Mouse (Mus musculus) left cerebral cortex, adult 9 months (tissue): Measurements from ENCODE around the gene Ppp4r1.

Source experiments
- DNase-seq, 2 experiments: peaks; one replicate each; pipeline ENCODE4 v3.0.0; 2022; ENCODE audit warnings: low spot score in 2 of 2

Ppp4r1 gene

GRCm38 (mm10) chr17:65854006-65854405 lies 71.6 kb downstream of the Ppp4r1 start:
- DNase-seq = no peak

- DNase-seq = no peak
Observed at GRCm38 (mm10) chr17:65857617-65858016, 75.2 kb downstream of the Ppp4r1 start.

- DNase-seq = no peak
Observed at GRCm38 (mm10) chr17:65862579-65862978, 80.2 kb downstream of the Ppp4r1 start.

DNA sequence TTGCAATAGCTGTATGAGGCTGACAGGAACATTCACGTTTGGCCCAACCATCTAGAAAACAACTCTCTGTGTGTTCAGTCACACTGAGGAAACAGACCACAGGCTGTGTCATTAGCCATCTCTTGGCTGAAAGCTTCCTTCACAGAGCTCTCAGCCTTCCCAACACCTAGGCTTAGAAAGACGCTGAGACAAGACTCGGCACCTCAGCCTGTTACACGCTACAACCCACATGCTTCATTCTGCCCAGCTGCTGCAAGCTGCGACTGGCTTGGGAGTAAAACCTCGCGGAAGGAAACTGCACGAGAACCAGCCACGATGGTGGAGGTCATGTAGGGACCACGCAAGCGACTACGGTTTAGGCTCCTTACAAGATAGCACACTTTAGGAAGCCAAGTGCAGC lies 81.5 kb downstream of the Ppp4r1 start:
- DNase-seq = peak in 1 of 2 experiments; percentile 29

GRCm38 (mm10) chr17:65864742-65865141 lies 82.4 kb downstream of the Ppp4r1 start:
- no peak for DNase-seq

DNA sequence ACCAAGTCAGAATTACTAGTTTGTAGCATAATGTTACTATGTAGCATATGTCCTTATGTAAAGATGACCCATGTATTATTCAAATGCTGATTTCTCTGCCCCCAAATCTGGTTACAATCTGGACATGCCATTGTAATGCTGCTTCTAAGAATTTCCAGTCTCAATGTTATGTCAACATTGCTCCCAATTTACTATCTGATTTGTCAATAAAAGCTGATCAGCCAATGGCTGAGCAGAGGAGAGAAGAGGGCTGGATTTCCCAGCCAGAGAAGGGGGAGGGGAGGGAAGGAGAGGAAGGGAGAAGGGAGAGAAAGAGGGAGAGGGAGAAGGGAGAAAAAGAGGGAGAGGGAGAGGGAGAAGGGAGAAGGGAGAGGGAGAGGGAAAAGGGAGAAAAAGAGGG lies 82.9 kb downstream of the Ppp4r1 start:
- DNase-seq = no peak

GRCm38 (mm10) chr17:65866201-65866600 lies 83.8 kb downstream of the Ppp4r1 start:
- no peak for DNase-seq

DNA sequence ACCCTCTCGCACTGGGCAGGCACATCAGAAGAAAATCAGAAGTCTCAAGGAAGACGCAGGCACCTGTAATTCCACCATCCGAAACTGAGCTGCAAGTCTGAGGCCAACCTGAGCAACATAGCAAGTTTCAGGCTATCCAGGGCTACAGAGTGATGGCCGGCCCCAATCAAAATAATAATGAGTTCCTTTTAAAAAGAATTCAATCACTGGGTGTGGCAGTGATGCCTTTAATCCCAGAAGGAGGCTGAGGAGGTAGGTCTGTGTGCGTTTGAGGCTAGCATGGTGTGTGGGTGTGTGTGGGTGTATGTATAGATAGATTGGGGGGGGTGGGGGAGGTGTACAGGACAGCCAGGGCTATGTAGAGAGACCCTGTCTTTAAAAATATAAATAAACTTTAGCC lies 85.6 kb downstream of the Ppp4r1 start:
- no peak for DNase-seq

DNA sequence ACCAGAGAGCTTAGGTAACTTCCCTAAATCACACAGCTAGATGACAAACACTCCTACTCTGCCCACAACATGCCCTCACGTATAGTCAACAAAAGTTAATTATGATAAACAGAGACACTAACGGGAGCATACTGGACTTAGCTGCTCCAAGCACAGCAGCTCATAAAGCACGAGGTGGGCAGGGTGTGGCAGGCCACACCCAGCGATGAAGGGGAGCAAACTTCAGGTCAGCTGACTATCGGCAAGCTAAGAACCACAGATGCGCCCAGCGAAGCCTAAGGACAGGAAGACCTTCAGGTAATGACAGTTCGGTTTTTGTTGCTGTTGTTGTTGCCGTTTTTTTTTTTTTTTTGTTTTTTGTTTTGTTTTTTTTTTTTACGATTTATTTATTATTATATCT lies 87.3 kb downstream of the Ppp4r1 start:
- DNase-seq = no peak

GRCm38 (mm10) chr17:65870146-65870545 lies 87.8 kb downstream of the Ppp4r1 start:
- DNase-seq = peak in 1 of 2 experiments; percentile 69

GRCm38 (mm10) chr17:65871641-65872041 lies 89.3 kb downstream of the Ppp4r1 start:
- no peak for DNase-seq

DNA sequence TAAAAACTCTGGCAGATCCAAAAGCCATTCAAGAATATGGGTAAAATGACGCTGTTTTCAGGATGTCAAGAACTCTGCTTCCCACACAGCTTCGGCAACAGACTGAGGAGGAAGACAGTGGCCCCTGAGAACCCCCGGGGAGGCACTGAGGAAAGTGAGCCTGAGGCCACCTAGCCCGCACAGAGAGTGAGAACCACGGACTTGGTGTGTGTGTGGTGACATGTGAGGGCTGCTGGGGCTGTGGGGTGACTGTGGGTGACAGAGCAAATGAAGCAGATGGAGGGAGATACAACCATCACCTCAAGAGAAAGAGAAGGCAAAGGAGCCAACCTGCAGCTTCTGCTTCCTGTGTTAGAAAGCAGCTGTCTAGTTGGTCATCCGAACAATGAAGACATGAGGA lies 89.7 kb downstream of the Ppp4r1 start:
- DNase-seq = no peak

GRCm38 (mm10) chr17:65872652-65873051 lies 90.3 kb downstream of the Ppp4r1 start:
- no peak for DNase-seq

DNA sequence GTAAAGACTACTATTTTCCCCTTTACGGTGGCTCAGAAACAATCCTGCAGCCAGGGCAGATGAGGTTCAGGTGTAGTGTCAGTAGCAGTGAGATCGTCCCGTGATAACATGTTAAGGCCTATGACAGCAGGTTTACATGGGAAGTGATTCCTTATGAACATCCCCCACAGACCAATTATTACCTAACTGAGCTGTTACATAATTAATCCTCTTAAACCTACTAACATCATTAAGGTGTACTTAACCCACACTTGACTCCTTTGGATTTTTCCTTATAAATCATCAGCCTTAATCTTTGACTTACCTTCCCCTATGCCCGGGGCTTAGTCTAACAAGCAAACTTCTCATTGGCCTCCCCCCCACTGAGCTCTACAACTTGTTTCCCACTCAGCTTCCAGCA lies 90.8 kb downstream of the Ppp4r1 start:
- DNase-seq = no peak

GRCm38 (mm10) chr17:65873834-65874233 lies 91.5 kb downstream of the Ppp4r1 start:
- DNase-seq = no peak

- no peak for DNase-seq
Observed at GRCm38 (mm10) chr17:65877026-65877425, 94.7 kb downstream of the Ppp4r1 start.

GRCm38 (mm10) chr17:65884061-65884669 lies 101.8 kb downstream of the Ppp4r1 start:
- peak in 1 of 2 experiments; percentile 38 for DNase-seq

DNA sequence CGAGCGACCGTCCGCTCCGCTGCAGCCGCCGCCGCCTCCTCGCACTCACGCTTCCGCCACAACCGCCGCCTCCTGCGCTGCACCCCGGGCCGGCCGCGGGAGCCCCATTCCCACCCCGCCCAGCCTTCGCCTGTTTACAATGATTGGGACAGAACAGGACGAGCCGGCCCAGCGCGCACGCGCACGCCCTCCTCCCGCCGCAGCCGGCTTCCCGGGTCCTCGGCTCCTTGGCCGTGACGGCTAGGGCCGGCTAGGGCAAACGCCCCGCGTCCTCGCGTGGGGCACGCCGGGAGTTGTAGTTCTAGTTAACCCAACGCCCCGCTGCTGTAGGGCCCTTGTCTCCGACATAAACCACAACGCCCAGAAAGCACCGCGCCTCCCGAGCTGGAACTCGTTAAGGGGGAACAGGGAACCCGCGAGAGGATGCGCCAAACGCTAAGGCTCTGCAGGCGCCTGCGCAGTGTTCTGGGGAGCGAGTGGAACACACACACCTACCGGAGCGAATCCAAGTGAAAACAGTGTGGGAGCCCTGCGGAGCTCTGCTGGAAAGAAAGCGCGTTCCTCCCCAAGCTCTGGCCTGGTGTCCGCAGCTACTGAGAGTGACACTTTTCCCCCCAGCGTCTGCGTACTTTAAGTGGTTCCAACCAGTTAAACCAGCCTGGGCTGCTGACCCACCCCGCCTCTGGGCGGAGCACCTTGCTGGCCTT lies 102.5 kb downstream of the Ppp4r1 start:
- DNase-seq = peak; percentile 98 to 100

GRCm38 (mm10) chr17:65885398-65885696 lies 103.0 kb downstream of the Ppp4r1 start:
- DNase-seq = no peak

- DNase-seq = peak in 1 of 2 experiments; percentile 53
Observed at GRCm38 (mm10) chr17:65885697-65886529, 103.5 kb downstream of the Ppp4r1 start, which contains the start of gene Ralbp1. Gene Ralbp1, minus strand, starts transcription at chr17:65885798.

- DNase-seq = no peak
Observed at GRCm38 (mm10) chr17:65886571-65886970, 104.2 kb downstream of the Ppp4r1 start.

GRCm38 (mm10) chr17:65889476-65889875 lies 107.1 kb downstream of the Ppp4r1 start:
- no peak for DNase-seq
